Mouse (Mus musculus) liver, embryonic 14.5 days (tissue): ENCODE measurements at regions not wholly inside any gene's neighbourhood (a gene's known extent, or its start where the extent isn't known, plus 50 kb on each side); places are given as distances from the start of the nearest gene placed in this dataset.

Experiments
- CTCF ChIP-seq: IDR thresholded peaks from 2 replicates; pipeline ENCODE4 v1.5.1; 2016; ENCODE audit warnings: antibody characterized with exemption, low read depth, control low read depth
- EP300 ChIP-seq: IDR thresholded peaks from 2 replicates; pipeline ENCODE4 v1.6.1; 2016; ENCODE audit warnings: antibody characterized with exemption, low read depth

DNA sequence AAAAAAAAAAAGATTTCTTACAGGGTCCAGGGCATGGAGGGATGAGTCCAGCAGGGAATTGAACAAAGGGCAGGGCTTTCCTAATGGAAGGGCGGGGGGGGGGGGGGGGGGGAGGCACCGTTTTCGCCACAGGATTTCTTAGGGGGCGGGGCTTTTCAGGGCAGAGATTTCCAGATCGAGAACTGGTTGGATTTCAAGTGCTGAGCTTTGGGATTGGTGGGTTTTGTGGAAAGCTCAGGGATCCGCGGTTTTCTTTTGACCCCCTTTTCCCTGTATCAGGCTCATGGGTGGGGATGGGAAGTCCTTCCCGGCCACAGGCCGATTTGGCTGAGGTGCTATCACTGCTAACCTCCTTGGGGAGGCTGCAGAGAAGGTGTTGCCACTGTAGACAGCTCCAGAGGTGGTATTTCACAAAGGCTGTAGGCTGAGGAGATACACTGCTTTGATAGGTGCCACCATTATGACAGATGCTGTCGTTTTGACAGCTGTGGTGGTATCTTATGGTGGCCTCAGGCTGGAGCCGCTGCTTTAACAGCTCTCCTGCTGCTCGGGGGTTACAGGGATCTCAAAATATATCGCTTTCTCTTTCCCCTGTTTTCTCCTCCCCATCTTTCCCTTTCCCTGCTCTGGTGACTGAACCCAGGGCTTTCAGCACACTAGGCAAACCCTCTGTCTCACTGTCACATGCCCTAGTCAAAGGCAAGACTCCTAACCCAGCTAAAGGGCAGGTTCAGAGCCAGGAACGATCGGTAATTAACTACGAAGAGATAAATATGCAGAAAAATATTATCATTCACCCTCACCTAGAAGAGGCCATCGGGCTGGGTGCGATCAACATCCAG, 97.8 kb upstream of the Sertad2 start:
- TF ChIP-seq CTCF (no peak), EP300 (no peak)
